Mouse (Mus musculus): ENCODE measurements around the gene B3gnt4. TPM values are rescaled to one million over a fixed set of nuclear protein-coding genes. Genes with fewer than 3 reads are reported as not detected.

The B3gnt4 gene
- polyA plus RNA-seq, 1 experiment from 2014 or later, result 1.7 TPM

GRCm38 (mm10) chr5:123533801-123534200 lies 23.5 kb downstream of the B3gnt4 start:
- Histone ChIP-seq H3K27ac (replicated peaks) (no peak overlapping the region), H3K4me2 (replicated peaks) (no peak overlapping the region), H3K4me1 (no peaks in the 10 kb centered on the region), H3K36me3 (peaks cover 84% of the 10 kb centered on the region), H3K4me3 (no peak overlapping the region), H3K27me3 (no peaks in the 10 kb centered on the region), H3K9me3 (no peaks in the 10 kb centered on the region), H3K9ac (replicated peaks) (no peak overlapping the region)
- no peak for ATAC-seq (replicated peaks)
- WGBS, result 94% methylated on average over 10 of the region's 10 CpGs

- peaks cover 45% of the 10 kb centered on the region for H3K36me3 ChIP-seq
These were observed 45.4 kb downstream of the B3gnt4 start for GRCm38 (mm10) chr5:123555693-123556092.

GRCm38 (mm10) chr5:123556451-123556850 lies 46.2 kb downstream of the B3gnt4 start:
- H3K27ac ChIP-seq (replicated peaks), result no peak overlapping the region
- no peak for ATAC-seq (replicated peaks)
- WGBS, result 63% methylated on average over 2 of the region's 2 CpGs
- no peak overlapping the region for H3K4me2 ChIP-seq (replicated peaks)
- peaks cover 50% of the 10 kb centered on the region for H3K36me3 ChIP-seq
- H3K4me3 ChIP-seq, result no peak overlapping the region
- H3K9ac ChIP-seq (replicated peaks), result no peak overlapping the region
- no peaks in the 10 kb centered on the region for H3K9me3 ChIP-seq
- no peaks in the 10 kb centered on the region for H3K4me1 ChIP-seq
- H3K27me3 ChIP-seq, result no peaks in the 10 kb centered on the region

More at GRCm38 (mm10) chr5:123555693-123556092, 45.4 kb downstream of the B3gnt4 start:
- Histone ChIP-seq H3K9ac (replicated peaks) (no peak overlapping the region), H3K9me3 (no peaks in the 10 kb centered on the region), H3K4me2 (replicated peaks) (no peak overlapping the region), H3K4me3 (no peak overlapping the region), H3K4me1 (no peaks in the 10 kb centered on the region), H3K27me3 (no peaks in the 10 kb centered on the region), H3K27ac (replicated peaks) (no peak overlapping the region)
- WGBS, result 91% methylated on average over 7 of the region's 7 CpGs
- ATAC-seq (replicated peaks), result no peak

GRCm38 (mm10) chr5:123559588-123559987 lies 49.3 kb downstream of the B3gnt4 start:
- Histone ChIP-seq H3K27me3 (no peaks in the 10 kb centered on the region), H3K27ac (replicated peaks) (no peak overlapping the region), H3K4me1 (no peaks in the 10 kb centered on the region), H3K4me3 (no peak overlapping the region), H3K36me3 (peaks cover 81% of the 10 kb centered on the region), H3K4me2 (replicated peaks) (no peak overlapping the region), H3K9me3 (no peaks in the 10 kb centered on the region), H3K9ac (replicated peaks) (no peak overlapping the region)
- 95% methylated on average over 8 of the region's 8 CpGs for WGBS
- ATAC-seq (replicated peaks), result no peak

- no peak for ATAC-seq (replicated peaks)
- H3K9ac ChIP-seq (replicated peaks), result no peak overlapping the region
- H3K4me3 ChIP-seq, result no peak overlapping the region
- no peak overlapping the region for H3K27ac ChIP-seq (replicated peaks)
- no peaks in the 10 kb centered on the region for H3K9me3 ChIP-seq
- peaks cover 88% of the 10 kb centered on the region for H3K36me3 ChIP-seq
- H3K4me1 ChIP-seq, result no peaks in the 10 kb centered on the region
- H3K4me2 ChIP-seq (replicated peaks), result no peak overlapping the region
- WGBS, result 92% methylated on average over 11 of the region's 11 CpGs
- no peaks in the 10 kb centered on the region for H3K27me3 ChIP-seq
These were observed 50.9 kb downstream of the B3gnt4 start for GRCm38 (mm10) chr5:123561128-123561527.

Small RNA genes within 50 kb of the gene (microRNA-seq; reads per million reads assigned to microRNA genes)
- gene Mir7647, result 1.5 reads per million

Other genes with a start within 250 kb of the B3gnt4 start
- 80.6 and 89.3 TPM in 2 replicates for gene Bcl7a, start 166.6 kb upstream of the B3gnt4 start, polyA plus RNA-seq (2015; fragmentation: Nextera tagmentation; extraction: Ambion mirVana)
- 16.9 and 17.0 TPM in 2 replicates for gene Mlxip, start 115.7 kb upstream of the B3gnt4 start, polyA plus RNA-seq (2015; fragmentation: Nextera tagmentation; extraction: Ambion mirVana)
- 0.36 and 0.83 TPM in 2 replicates for gene Lrrc43, start 21.2 kb upstream of the B3gnt4 start, polyA plus RNA-seq (2015; fragmentation: Nextera tagmentation; extraction: Ambion mirVana)
- not detected in 2 replicates for gene Il31, start 21.0 kb upstream of the B3gnt4 start, polyA plus RNA-seq (2015; fragmentation: Nextera tagmentation; extraction: Ambion mirVana)
- 113 and 119 TPM in 2 replicates for gene Diablo, start 13.7 kb downstream of the B3gnt4 start, polyA plus RNA-seq (2015; fragmentation: Nextera tagmentation; extraction: Ambion mirVana)
- 3.8 and 4.0 TPM in 2 replicates for gene Gm49027, start 15.0 kb downstream of the B3gnt4 start, polyA plus RNA-seq (2015; fragmentation: Nextera tagmentation; extraction: Ambion mirVana)
- gene Vps33a, start 62.6 kb downstream of the B3gnt4 start, polyA plus RNA-seq (2015; fragmentation: Nextera tagmentation; extraction: Ambion mirVana), result 41.2 and 42.3 TPM in 2 replicates
- 80.0 and 84.5 TPM in 2 replicates for gene Clip1, start 174.2 kb downstream of the B3gnt4 start, polyA plus RNA-seq (2015; fragmentation: Nextera tagmentation; extraction: Ambion mirVana)
- gene Zcchc8, start 210.6 kb downstream of the B3gnt4 start, polyA plus RNA-seq (2015; fragmentation: Nextera tagmentation; extraction: Ambion mirVana), result 83.7 and 87.8 TPM in 2 replicates
- gene Rsrc2, start 239.0 kb downstream of the B3gnt4 start, polyA plus RNA-seq (2015; fragmentation: Nextera tagmentation; extraction: Ambion mirVana), result 147 and 151 TPM in 2 replicates
- 12.7 and 14.6 TPM in 2 replicates for gene Kntc1, start 239.3 kb downstream of the B3gnt4 start, polyA plus RNA-seq (2015; fragmentation: Nextera tagmentation; extraction: Ambion mirVana)